Mouse (Mus musculus) MEL (cell line): ENCODE data around the gene Tgfbr3. TPM values are rescaled to one million over a fixed set of nuclear protein-coding genes. Genes with fewer than 3 reads are reported as not detected.

Source experiments
- DNase-seq: peaks from one replicate; pipeline ENCODE4 v3.0.0; 2011; ENCODE audit warnings: low read depth, low spot score
- H3K27ac ChIP-seq: 2 replicates; pipeline ENCODE4 v1.5.1; 2012; ENCODE audit warnings: low read depth, mild to moderate bottlenecking, control low read depth, low read length, moderate library complexity; ENCODE audit not compliant: control insufficient read depth
- H3K27me3 ChIP-seq, 2 experiments: fragments of 150-350 bp in 1 of 2; sonication (generic) in 1 of 2; 2 replicates each; pipeline ENCODE4 v1.6.1; 2012; ENCODE audit warnings: low read length in 2 of 2, mild to moderate bottlenecking in 2 of 2, improper control_type of control experiment in 1 of 2, moderate library complexity in 1 of 2; ENCODE audit not compliant: insufficient read depth in 2 of 2, control insufficient read depth in 1 of 2
- H3K36me3 ChIP-seq, 2 experiments: 2 replicates each; pipeline ENCODE4 v1.6.1; 2012 to 2014; ENCODE audit warnings: low read length in 2 of 2, improper control_type of control experiment in 1 of 2, inconsistent platforms in 1 of 2, mild to moderate bottlenecking in 1 of 2; ENCODE audit not compliant: insufficient read depth in 2 of 2, control insufficient read depth in 1 of 2
- H3K4me1 ChIP-seq, 2 experiments: fragments of 150-350 bp in 1 of 2; sonication (generic) in 1 of 2; 2 replicates each; pipeline ENCODE4 v1.6.1; 2012; ENCODE audit warnings: low read length in 2 of 2, improper control_type of control experiment in 1 of 2, mild to moderate bottlenecking in 1 of 2; ENCODE audit not compliant: insufficient read depth in 2 of 2, control insufficient read depth in 1 of 2
- H3K4me3 ChIP-seq, 2 experiments: fragments of 150-350 bp in 1 of 2; sonication (generic) in 1 of 2; 2 replicates each; pipeline ENCODE4 v1.5.1; 2012; ENCODE audit warnings: low read depth in 2 of 2, low read length in 2 of 2, mild to moderate bottlenecking in 2 of 2, moderate library complexity in 2 of 2, control low read depth in 1 of 2, improper control_type of control experiment in 1 of 2; ENCODE audit not compliant: control insufficient read depth in 1 of 2, insufficient read depth in 1 of 2
- H3K79me2 ChIP-seq: 2 replicates; pipeline ENCODE4 v1.6.1; 2012; ENCODE audit warnings: mild to moderate bottlenecking, low read length, moderate library complexity; ENCODE audit not compliant: control insufficient read depth, poor library complexity, insufficient read depth
- H3K9ac ChIP-seq: 2 replicates; pipeline ENCODE4 v1.6.1; 2012; ENCODE audit warnings: low read depth, mild to moderate bottlenecking, control low read depth, low read length, moderate library complexity; ENCODE audit not compliant: control insufficient read depth, poor library complexity, severe bottlenecking
- H3K9me3 ChIP-seq: fragments of 150-350 bp; sonication (generic); replicated peaks from 2 replicates; pipeline ENCODE4 v1.6.1; 2012; ENCODE audit warnings: mild to moderate bottlenecking, low read length, improper control_type of control experiment, moderate library complexity; ENCODE audit not compliant: insufficient read depth
- CTCF ChIP-seq, 3 experiments: IDR thresholded peaks in 2 of 3; conservative IDR thresholded peaks in 1 of 3; 2 replicates each; pipeline ENCODE4 v1.5.1; 2011 to 2012; ENCODE audit warnings: low read length in 3 of 3, low read depth in 2 of 3, mild to moderate bottlenecking in 2 of 3, improper control_type of control experiment in 1 of 3, inconsistent platforms in 1 of 3, mixed read lengths in 1 of 3, moderate library complexity in 1 of 3; ENCODE audit not compliant: control insufficient read depth in 1 of 3, insufficient read depth in 1 of 3, poor library complexity in 1 of 3, severe bottlenecking in 1 of 3
- E2F4 ChIP-seq: IDR thresholded peaks from 2 replicates; pipeline ENCODE4 v1.6.1; 2011; ENCODE audit warnings: low read depth, low read length, improper control_type of control experiment, borderline replicate concordance
- ETS1 ChIP-seq: IDR thresholded peaks from 2 replicates; pipeline ENCODE4 v1.6.1; 2012; ENCODE audit warnings: low read depth, mild to moderate bottlenecking, inconsistent platforms, low read length, improper control_type of control experiment, moderate library complexity
- HCFC1 ChIP-seq: IDR thresholded peaks from 2 replicates; pipeline ENCODE4 v1.6.1; 2012; ENCODE audit warnings: low read depth, mild to moderate bottlenecking, inconsistent platforms, low read length, improper control_type of control experiment, moderate library complexity
- MAFK ChIP-seq: IDR thresholded peaks from 2 replicates; pipeline ENCODE4 v1.6.1; 2011; ENCODE audit warnings: low read depth, mild to moderate bottlenecking, low read length, improper control_type of control experiment, borderline replicate concordance
- MAX ChIP-seq: IDR thresholded peaks from 2 replicates; pipeline ENCODE4 v1.6.1; 2011; ENCODE audit warnings: low read length, improper control_type of control experiment
- MAZ ChIP-seq: IDR thresholded peaks from 2 replicates; pipeline ENCODE4 v1.6.1; 2012; ENCODE audit warnings: low read depth, mild to moderate bottlenecking, inconsistent platforms, low read length, improper control_type of control experiment
- MYC ChIP-seq: IDR thresholded peaks from 2 replicates; pipeline ENCODE4 v1.6.1; 2011; ENCODE audit warnings: low read depth, mild to moderate bottlenecking, low read length, improper control_type of control experiment, moderate library complexity
- NELFE ChIP-seq: IDR thresholded peaks from 2 replicates; pipeline ENCODE4 v1.6.1; 2011; ENCODE audit warnings: low read depth, low read length, improper control_type of control experiment
- NRF1 ChIP-seq: IDR thresholded peaks from 2 replicates; pipeline ENCODE4 v1.6.1; 2014; ENCODE audit warnings: low read depth, mild to moderate bottlenecking, inconsistent platforms, low read length, improper control_type of control experiment, moderate library complexity; ENCODE audit not compliant: poor library complexity, insufficient read depth, severe bottlenecking
- POLR2AphosphoS2 ChIP-seq: IDR thresholded peaks from 2 replicates; pipeline ENCODE4 v1.6.1; 2011; ENCODE audit warnings: low read length, improper control_type of control experiment
- RAD21 ChIP-seq: IDR thresholded peaks from 2 replicates; pipeline ENCODE4 v1.6.1; 2011; ENCODE audit warnings: mild to moderate bottlenecking, low read depth, low read length, improper control_type of control experiment
- RCOR1 ChIP-seq: IDR thresholded peaks from 2 replicates; pipeline ENCODE4 v1.6.1; 2012; ENCODE audit warnings: low read depth, mild to moderate bottlenecking, inconsistent platforms, low read length, improper control_type of control experiment
- TBP ChIP-seq: IDR thresholded peaks from 2 replicates; pipeline ENCODE4 v1.8.0; 2011; ENCODE audit warnings: low read depth, low read length, improper control_type of control experiment
- UBTF ChIP-seq: IDR thresholded peaks from 2 replicates; pipeline ENCODE4 v1.6.1; 2012; ENCODE audit warnings: low read depth, mild to moderate bottlenecking, inconsistent platforms, low read length, improper control_type of control experiment, moderate library complexity, borderline replicate concordance; ENCODE audit not compliant: insufficient read depth
- USF1 ChIP-seq: IDR thresholded peaks from 2 replicates; pipeline ENCODE4 v1.6.1; 2014; ENCODE audit warnings: low read depth, mild to moderate bottlenecking, inconsistent platforms, low read length, improper control_type of control experiment, moderate library complexity
- USF2 ChIP-seq, 2 experiments: IDR thresholded peaks; 2 replicates each; pipeline ENCODE4 v1.6.1; 2011 to 2012; ENCODE audit warnings: improper control_type of control experiment in 2 of 2, low read length in 2 of 2, borderline replicate concordance in 1 of 2, inconsistent platforms in 1 of 2, low read depth in 1 of 2, mild to moderate bottlenecking in 1 of 2; ENCODE audit not compliant: insufficient read depth in 1 of 2
- ZC3H11A ChIP-seq: IDR thresholded peaks from 2 replicates; pipeline ENCODE4 v1.6.1; 2012; ENCODE audit warnings: low read depth, mild to moderate bottlenecking, inconsistent platforms, low read length, improper control_type of control experiment
- ZKSCAN1 ChIP-seq: IDR thresholded peaks from 2 replicates; pipeline ENCODE4 v1.6.1; 2012; ENCODE audit warnings: low read depth, mild to moderate bottlenecking, inconsistent platforms, low read length, improper control_type of control experiment, moderate library complexity
- ZMIZ1 ChIP-seq: IDR thresholded peaks from 2 replicates; pipeline ENCODE4 v1.6.1; 2012; ENCODE audit warnings: low read depth, mild to moderate bottlenecking, inconsistent platforms, low read length, improper control_type of control experiment, moderate library complexity
- polyA plus RNA-seq, 2 experiments: library from polyadenylated mRNA; stranded (reverse) in 1 of 2; unstranded in 1 of 2; fragments of >175 nt in 1 of 2; fragments of >200 nt in 1 of 2; gene quantifications; 2 replicates each; pipeline versions ENCODE4 v1.2.1 to v1.2.4; 2012; ENCODE audit warnings: low replicate concordance in 2 of 2, low read depth in 1 of 2; ENCODE audit not compliant: insufficient read length in 2 of 2, insufficient read depth in 1 of 2, missing spikeins in 1 of 2
- total RNA-seq: library from RNA; depleted of rRNA; stranded (reverse); fragments of 300-350 nt; gene quantifications from 2 replicates; pipeline ENCODE4 v1.2.3, GENCODE M21; 2012

Tgfbr3 gene
- total and polyA plus RNA-seq, 3 experiments: 3.0 to 5.9 TPM; not detected in 1

- H3K27ac ChIP-seq: no peak overlapping the region
These were observed 89.2 kb downstream of the Tgfbr3 start for GRCm38 (mm10) chr5:107200221-107200635.

GRCm38 (mm10) chr5:107195751-107196395 is 93.6 kb downstream of the Tgfbr3 start:
- no peak overlapping the region for H3K27ac ChIP-seq
- TF ChIP-seq ZC3H11A: no peak
- no peak for TF ChIP-seq MAX
- TF ChIP-seq HCFC1: no peak
- no peak for TF ChIP-seq POLR2AphosphoS2
- TF ChIP-seq TBP: no peak
- TF ChIP-seq ZMIZ1: no peak
- no peak for TF ChIP-seq RCOR1
- TF ChIP-seq MYC: no peak
- TF ChIP-seq NELFE: no peak
- no peak for TF ChIP-seq NRF1
- TF ChIP-seq ZKSCAN1: no peak
- no peak for TF ChIP-seq CTCF (IDR thresholded peaks at IDR 0.05 in 2 of 3, conservative IDR thresholded peaks at IDR 0.05 in 1 of 3; ENCODE audit: control insufficient read depth in 1 of 3, insufficient read depth in 1 of 3, low read depth in 2 of 3, low read length in 3 of 3, poor library complexity in 1 of 3, severe bottlenecking in 1 of 3)
- no peak for TF ChIP-seq E2F4
- no peak for TF ChIP-seq RAD21
- no peak for TF ChIP-seq UBTF
- no peak for TF ChIP-seq MAFK
- no peak for TF ChIP-seq ETS1
- no peak for TF ChIP-seq USF2 (IDR thresholded peaks at IDR 0.05; ENCODE audit: borderline replicate concordance in 1 of 2, insufficient read depth in 1 of 2, low read depth in 1 of 2, low read length in 2 of 2)
- H3K4me3 ChIP-seq: no peak overlapping the region
- H3K9ac ChIP-seq: no peak overlapping the region
- H3K36me3 ChIP-seq: peaks cover 0 to 3% of the 10 kb centered on the region in 2 experiments; a peak in 1 of 4 replicates
- no peaks in the 10 kb centered on the region for H3K27me3 ChIP-seq
- H3K4me1 ChIP-seq: peaks cover 2% of the 10 kb centered on the region in 2 experiments; a peak in 2 of 4 replicates
- H3K79me2 ChIP-seq: no peaks in the 10 kb centered on the region
- no peaks in the 10 kb centered on the region for H3K9me3 ChIP-seq
- DNase-seq: no peak

More at GRCm38 (mm10) chr5:107200221-107200635, 89.2 kb downstream of the Tgfbr3 start:
- no peaks in the 10 kb centered on the region for H3K27me3 ChIP-seq
- no peak overlapping the region for H3K9ac ChIP-seq
- no peaks in the 10 kb centered on the region for H3K4me1 ChIP-seq
- H3K79me2 ChIP-seq: no peaks in the 10 kb centered on the region
- no peak for TF ChIP-seq ETS1
- no peak for TF ChIP-seq E2F4
- TF ChIP-seq RAD21: no peak
- TF ChIP-seq NRF1: no peak
- TF ChIP-seq ZKSCAN1: no peak
- no peak for TF ChIP-seq TBP
- TF ChIP-seq NELFE: no peak
- no peak for TF ChIP-seq MAZ
- TF ChIP-seq USF1: no peak
- H3K4me3 ChIP-seq: no peak overlapping the region
- no peaks in the 10 kb centered on the region for H3K9me3 ChIP-seq
- no peaks in the 10 kb centered on the region for H3K36me3 ChIP-seq
- DNase-seq: peak; percentile 12
